Mouse (Mus musculus) G1E (cell line): ENCODE measurements around the gene Il23a. TPM values are rescaled to one million over a fixed set of nuclear protein-coding genes. Genes with fewer than 3 reads are reported as not detected.

ENCODE experiments used
- ATAC-seq: 2 replicates; pipeline ENCODE4 v1.8.0; 2016; ENCODE audit warnings: mild to moderate bottlenecking; ENCODE audit not compliant: insufficient number of reproducible peaks, poor library complexity, low FRiP score, severe bottlenecking; ENCODE audit errors: extremely low read depth
- DNase-seq: peaks from one replicate; pipeline ENCODE4 v3.0.0; 2012; ENCODE audit warnings: low spot score
- H3K27me3 ChIP-seq: 2 replicates; pipeline ENCODE4 v1.6.1; 2012; ENCODE audit warnings: mild to moderate bottlenecking, low read length, inconsistent platforms; ENCODE audit not compliant: insufficient read depth
- H3K36me3 ChIP-seq: replicated peaks from 2 replicates; pipeline ENCODE3; 2012; ENCODE audit warnings: mild to moderate bottlenecking, inconsistent platforms
- H3K4me1 ChIP-seq: 2 replicates; pipeline ENCODE4 v1.6.1; 2012; ENCODE audit warnings: low read depth, low read length, inconsistent platforms, mixed read lengths; ENCODE audit not compliant: insufficient read depth
- H3K4me3 ChIP-seq: 2 replicates; pipeline ENCODE4 v1.5.1; 2012; ENCODE audit warnings: low read depth, mild to moderate bottlenecking, inconsistent platforms, low read length, moderate library complexity, mixed read lengths
- H3K9me3 ChIP-seq: replicated peaks from 2 replicates; pipeline ENCODE4 v1.6.1; 2012; ENCODE audit warnings: inconsistent platforms
- CTCF ChIP-seq: IDR thresholded peaks from 2 replicates; pipeline ENCODE4 v1.5.1; 2012; ENCODE audit warnings: low read depth, low read length, inconsistent platforms, mixed read lengths
- GATA1 ChIP-seq: IDR thresholded peaks from 2 replicates; pipeline ENCODE4 v1.6.1; 2012; ENCODE audit warnings: borderline replicate concordance, low read length, inconsistent platforms, mixed read lengths
- GATA2 ChIP-seq: IDR thresholded peaks from 2 replicates; pipeline ENCODE4 v1.6.1; 2012; ENCODE audit warnings: low read depth, low read length, inconsistent platforms, borderline replicate concordance
- POLR2AphosphoS5 ChIP-seq: IDR thresholded peaks from 2 replicates; pipeline ENCODE4 v1.6.1; 2012; ENCODE audit warnings: low read depth, low read length, inconsistent platforms; ENCODE audit not compliant: insufficient replicate concordance
- TAL1 ChIP-seq: conservative IDR thresholded peaks from 2 replicates; pipeline ENCODE4 v1.6.1; 2012; ENCODE audit warnings: low read depth, low read length, inconsistent platforms, mixed read lengths
- polyA plus RNA-seq: library from polyadenylated mRNA; stranded (reverse); fragments of >175 nt; gene quantifications from 2 replicates; pipeline ENCODE4 v1.2.3, GENCODE M21; 2012
- total RNA-seq, 2 experiments: library from RNA; stranded (forward) in 1 of 2; stranded (reverse) in 1 of 2; fragments of 200-1000 nt in 1 of 2; fragments of >200 nt in 1 of 2; fragmentation: Nextera tagmentation in 1 of 2; gene quantifications; 2 replicates each; pipeline ENCODE4 v1.2.3; 2014 to 2017

Gene Il23a
- total and polyA plus RNA-seq, 3 experiments = 0.03 to 0.16 TPM; not detected in 1

DNA sequence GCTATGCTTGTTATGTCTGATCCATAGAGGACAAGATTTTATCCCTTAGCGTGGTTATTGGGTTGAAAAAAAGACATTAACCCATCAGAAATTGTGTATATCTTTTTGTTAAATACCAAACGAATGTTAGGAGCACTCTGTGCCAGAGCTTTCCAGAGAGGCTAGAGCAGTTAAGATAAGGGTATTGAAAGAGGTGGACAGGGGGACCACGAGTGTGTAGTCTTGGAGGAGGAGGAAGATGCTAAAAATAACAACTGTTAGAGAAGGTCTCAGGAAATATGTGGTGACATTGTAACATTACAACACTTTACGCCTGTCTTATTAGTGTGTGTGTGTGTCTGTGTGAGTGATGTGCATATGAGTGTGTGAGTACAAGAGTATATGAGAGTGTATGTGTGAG lies 12.3 kb upstream of the Il23a start:
- H3K4me3 ChIP-seq = no peak overlapping the region
- H3K36me3 ChIP-seq = peaks cover 86% of the 10 kb centered on the region
- TF ChIP-seq GATA2 = no peak
- TF ChIP-seq GATA1 = no peak
- no peak for TF ChIP-seq CTCF
- no peak for TF ChIP-seq POLR2AphosphoS5
- no peak for TF ChIP-seq TAL1
- H3K9me3 ChIP-seq = no peaks in the 10 kb centered on the region
- H3K27me3 ChIP-seq = no peaks in the 10 kb centered on the region
- no peak for DNase-seq
- ATAC-seq = no peak
- H3K4me1 ChIP-seq = peaks cover 10% of the 10 kb centered on the region

DNA sequence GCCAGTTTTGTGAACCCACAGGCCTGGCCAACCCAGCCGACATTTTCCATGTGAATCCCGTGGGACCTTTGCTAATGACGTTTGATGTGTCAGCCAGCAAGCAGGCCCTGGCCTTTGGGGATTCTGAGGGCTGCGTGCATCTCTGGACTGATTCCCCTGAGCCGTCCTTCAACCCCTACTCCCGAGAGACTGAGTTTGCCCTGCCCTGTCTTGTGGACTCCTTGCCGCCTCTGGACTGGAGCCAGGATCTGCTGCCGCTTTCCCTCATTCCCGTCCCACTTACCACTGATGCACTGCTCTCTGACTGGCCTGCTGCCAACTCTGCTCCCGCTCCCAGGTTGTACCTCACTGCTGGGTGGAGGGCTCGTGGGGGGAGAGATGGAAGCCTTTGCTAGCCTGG lies 11.6 kb upstream of the Il23a start:
- H3K27me3 ChIP-seq = no peaks in the 10 kb centered on the region
- peaks cover 7% of the 10 kb centered on the region for H3K4me1 ChIP-seq
- no peak for TF ChIP-seq TAL1
- no peak for TF ChIP-seq GATA2
- no peak for TF ChIP-seq CTCF
- no peak for TF ChIP-seq GATA1
- TF ChIP-seq POLR2AphosphoS5 = no peak
- ATAC-seq (no peak), DNase-seq (no peak)
- H3K4me3 ChIP-seq = no peak overlapping the region
- peaks cover 85% of the 10 kb centered on the region for H3K36me3 ChIP-seq
- H3K9me3 ChIP-seq = no peaks in the 10 kb centered on the region

DNA sequence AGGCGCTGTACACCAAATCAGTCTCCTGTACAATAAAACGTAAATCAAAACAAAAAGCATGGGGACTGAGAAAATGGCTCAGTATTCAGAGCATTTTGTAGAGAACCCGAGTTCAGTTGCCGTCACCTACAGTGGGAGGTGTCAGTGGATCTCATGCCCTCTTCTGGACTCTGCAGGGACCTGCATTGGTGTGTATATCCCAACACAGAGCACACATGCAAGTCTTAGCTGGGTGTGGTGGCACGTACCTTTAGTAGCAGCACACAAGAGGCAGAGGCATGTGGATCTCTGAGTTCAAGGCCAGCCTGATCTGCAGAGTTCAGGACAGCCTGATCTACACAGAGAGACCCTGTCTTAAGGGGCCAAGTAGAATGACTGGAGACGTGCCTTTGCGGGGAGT lies 11.1 kb upstream of the Il23a start:
- H3K4me1 ChIP-seq = peaks cover 5% of the 10 kb centered on the region
- TF ChIP-seq GATA2 = no peak
- no peak for TF ChIP-seq CTCF
- TF ChIP-seq GATA1 = no peak
- DNase-seq = no peak
- H3K9me3 ChIP-seq = no peaks in the 10 kb centered on the region
- H3K4me3 ChIP-seq = no peak overlapping the region
- H3K27me3 ChIP-seq = no peaks in the 10 kb centered on the region
- no peak for ATAC-seq
- peaks cover 84% of the 10 kb centered on the region for H3K36me3 ChIP-seq

DNA sequence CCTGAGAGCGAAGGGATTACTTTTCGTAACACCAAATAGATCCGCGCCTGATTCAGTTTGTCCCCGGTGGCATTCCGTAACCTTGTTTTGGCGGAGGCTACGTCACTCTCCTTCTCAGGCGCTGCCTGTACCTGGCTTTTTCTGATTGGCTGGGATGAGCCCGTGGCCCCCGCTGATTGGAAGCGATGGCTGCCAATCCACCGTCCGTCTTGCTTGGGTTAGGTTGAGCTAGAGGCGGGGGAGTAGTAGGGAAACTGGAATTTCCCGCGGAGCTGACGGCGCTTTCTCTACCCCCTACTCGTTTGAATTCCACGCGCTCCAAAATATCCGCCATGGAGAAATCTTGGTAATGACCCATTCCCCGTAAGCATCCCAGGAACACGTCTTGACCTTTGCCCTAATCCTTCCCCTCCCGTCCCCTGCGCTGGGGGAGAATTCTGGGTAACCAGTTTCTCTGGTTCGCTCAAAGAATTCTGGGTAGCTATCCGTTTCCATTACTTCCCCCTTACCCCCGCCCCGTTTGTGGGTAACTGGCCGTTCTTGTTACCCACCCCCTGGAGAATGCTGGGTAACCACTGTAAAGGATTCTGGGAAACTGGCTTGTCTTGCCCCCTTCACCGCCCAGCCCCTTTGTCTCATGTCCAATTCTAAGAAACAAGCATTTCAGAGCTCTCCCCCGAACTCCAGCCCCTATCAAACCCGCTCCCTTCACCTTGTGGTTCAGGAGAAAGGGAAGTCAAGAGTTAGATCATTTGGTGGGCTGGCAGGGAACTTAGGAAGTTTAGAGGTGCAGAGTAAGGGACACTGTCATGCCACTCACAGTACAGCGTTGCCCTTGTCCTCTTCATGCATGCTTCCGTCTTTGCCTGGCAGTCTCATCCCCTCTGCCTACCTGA lies 4.8 kb upstream of the Il23a start, which contains the start of gene Pan2:
Gene Pan2 (plus strand): TSS at position 210 of the 896 bp plus-strand sequence.
- TF ChIP-seq GATA2 (no peak), CTCF (no peak), POLR2AphosphoS5 (no peak), TAL1 (no peak), GATA1 (no peak)
- peaks cover 37% of the 10 kb centered on the region for H3K36me3 ChIP-seq
- H3K9me3 ChIP-seq = no peaks in the 10 kb centered on the region
- peak; percentile 99 for ATAC-seq
- H3K4me3 ChIP-seq = peak within 1 kb of the TSS; percentile 75
- peaks cover 33% of the 10 kb centered on the region for H3K4me1 ChIP-seq
- H3K27me3 ChIP-seq = peaks cover 5% of the 10 kb centered on the region
- peak; percentile 99 for DNase-seq

DNA sequence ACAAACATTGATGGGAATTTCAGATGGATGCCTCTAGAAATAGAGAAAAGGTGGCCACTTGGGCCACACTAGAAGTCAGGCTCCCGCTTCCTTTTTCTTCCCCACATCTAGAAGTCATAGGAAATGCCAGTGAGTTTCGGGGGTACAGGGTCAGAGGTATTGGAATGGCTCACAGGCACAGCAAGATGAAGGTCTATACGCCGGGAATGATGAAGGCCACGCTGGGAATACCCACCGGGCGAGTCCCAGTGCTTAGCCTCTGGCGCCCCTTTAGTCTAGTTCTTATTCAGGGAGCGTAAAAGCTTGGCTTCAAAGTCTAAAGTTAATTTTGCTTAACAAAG lies 4.2 kb upstream of the Il23a start:
- TF ChIP-seq GATA2 (no peak), GATA1 (no peak), CTCF (no peak), TAL1 (no peak), POLR2AphosphoS5 (no peak)
- peaks cover 36% of the 10 kb centered on the region for H3K4me1 ChIP-seq
- H3K9me3 ChIP-seq = no peaks in the 10 kb centered on the region
- H3K36me3 ChIP-seq = peaks cover 31% of the 10 kb centered on the region
- DNase-seq (no peak), ATAC-seq (no peak)
- peak overlapping the region; percentile 75 for H3K4me3 ChIP-seq
- peaks cover 10% of the 10 kb centered on the region for H3K27me3 ChIP-seq

DNA sequence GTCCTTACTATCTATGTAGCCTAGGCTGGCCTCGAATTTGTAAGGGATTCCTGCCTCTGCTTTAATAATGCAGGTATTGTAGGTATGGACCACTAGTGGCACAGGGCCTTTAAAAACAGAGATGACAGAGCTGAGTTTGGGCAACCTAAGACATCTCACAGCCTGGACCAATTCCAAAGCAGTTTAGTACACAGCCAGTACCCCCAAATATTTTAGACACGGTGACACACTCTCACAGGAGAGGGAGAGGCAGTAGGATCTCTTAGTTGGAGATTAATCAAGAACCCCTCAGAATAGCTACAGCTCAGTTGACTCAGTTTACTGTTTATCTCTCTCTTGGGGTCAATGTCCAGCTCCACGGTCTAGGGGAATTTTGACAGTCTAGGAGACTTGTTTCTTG lies 3.8 kb upstream of the Il23a start:
- DNase-seq (no peak), ATAC-seq (no peak)
- TF ChIP-seq CTCF = no peak
- no peak for TF ChIP-seq GATA2
- TF ChIP-seq TAL1 = no peak
- TF ChIP-seq GATA1 = no peak
- TF ChIP-seq POLR2AphosphoS5 = no peak
- Histone ChIP-seq H3K9me3 (no peaks in the 10 kb centered on the region), H3K27me3 (peaks cover 14% of the 10 kb centered on the region), H3K4me3 (peak overlapping the region; percentile 75), H3K4me1 (peaks cover 37% of the 10 kb centered on the region), H3K36me3 (peaks cover 29% of the 10 kb centered on the region)
